Mouse (Mus musculus) liver, postnatal 0 days (tissue): ENCODE measurements around the gene Ptpn6.

ENCODE experiments used
- CTCF ChIP-seq: sonication (generic); IDR thresholded peaks from 2 replicates; pipeline ENCODE4 v1.5.1; 2016; ENCODE audit warnings: antibody characterized with exemption, low read depth
- EP300 ChIP-seq: IDR thresholded peaks from 2 replicates; pipeline ENCODE4 v1.6.1; 2016; ENCODE audit warnings: antibody characterized with exemption, low read depth, mild to moderate bottlenecking

DNA sequence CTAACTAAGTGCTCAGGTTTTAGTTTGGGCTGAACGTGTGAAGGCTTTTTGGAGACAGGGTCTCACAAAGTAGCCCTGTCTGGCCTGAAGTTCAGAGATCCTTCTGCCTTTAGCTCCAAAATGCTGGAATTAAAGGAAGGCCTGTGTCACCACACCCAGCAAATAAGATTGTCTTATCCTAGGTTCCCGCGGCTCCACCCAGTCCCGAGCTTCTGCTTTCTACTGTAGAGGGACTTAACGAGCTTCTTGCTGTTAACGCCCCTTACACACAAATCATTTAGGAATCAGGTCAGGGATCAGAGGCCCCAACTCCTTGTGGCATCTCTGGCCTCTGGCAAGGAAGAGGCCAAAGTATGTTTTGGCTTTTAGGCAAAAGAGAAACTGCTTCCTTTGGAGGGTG lies 66.4 kb downstream of the Ptpn6 start:
- TF ChIP-seq EP300 (no peak), CTCF (no peak)
